Mouse (Mus musculus) lung, embryonic 14.5 days (tissue): ENCODE data around the gene Hhatl. TPM values are rescaled to one million over a fixed set of nuclear protein-coding genes. Genes with fewer than 3 reads are reported as not detected.

ENCODE experiments used
- ATAC-seq: fragments of 200-750 bp; cut with Nextera tagmentation; 2 replicates; pipeline ENCODE4 v1.8.0; 2017; ENCODE audit warnings: mild to moderate bottlenecking, moderate TSS enrichment, moderate library complexity; ENCODE audit not compliant: insufficient read depth
- DNase-seq: peaks from one replicate; pipeline ENCODE4 v3.0.0-alpha.2; 2015
- H3K27ac ChIP-seq: fragments of 300-500 bp; sonication (generic); 2 replicates; pipeline ENCODE4 v1.5.1; 2014; ENCODE audit warnings: low read depth, mild to moderate bottlenecking, moderate library complexity
- H3K27me3 ChIP-seq: fragments of 300-500 bp; sonication (generic); 2 replicates; pipeline ENCODE4 v1.6.1; 2014; ENCODE audit warnings: low read length, control low read depth; ENCODE audit not compliant: insufficient read depth
- H3K36me3 ChIP-seq: fragments of 300-500 bp; sonication (generic); 2 replicates; pipeline ENCODE4 v1.6.1; 2014; ENCODE audit warnings: control low read depth; ENCODE audit not compliant: insufficient read depth
- H3K4me1 ChIP-seq: fragments of 300-500 bp; sonication (generic); 2 replicates; pipeline ENCODE4 v1.6.1; 2014; ENCODE audit warnings: antibody characterized with exemption, control low read depth; ENCODE audit not compliant: insufficient read depth
- H3K4me2 ChIP-seq: fragments of 300-500 bp; sonication (generic); 2 replicates; pipeline ENCODE4 v1.6.1; 2014; ENCODE audit warnings: mild to moderate bottlenecking
- H3K4me3 ChIP-seq: fragments of 300-500 bp; sonication (generic); 2 replicates; pipeline ENCODE4 v1.5.1; 2014; ENCODE audit warnings: low read depth, low read length
- H3K9ac ChIP-seq: fragments of 300-500 bp; sonication (generic); 2 replicates; pipeline ENCODE4 v1.6.1; 2014
- H3K9me3 ChIP-seq: fragments of 300-500 bp; sonication (generic); 2 replicates; pipeline ENCODE4 v1.6.1; 2016; ENCODE audit warnings: low read depth, low read length, control low read depth
- CTCF ChIP-seq: IDR thresholded peaks from 2 replicates; pipeline ENCODE4 v1.5.1; 2016; ENCODE audit warnings: antibody characterized with exemption, low read depth
- WGBS: fragments of 180-500 bp; shearing (Covaris S2); extraction: QIAGEN DNeasy Blood & Tissue Kit; methylation state at CpG from one replicate; pipeline ENCODE4 v1.1.7; 2014; 5-methylcytosine and 5-hydroxymethylcytosine counted together
- polyA plus RNA-seq: library from polyadenylated mRNA; unstranded; fragments of >200 nt; fragmentation: Nextera tagmentation; extraction: Ambion mirVana; gene quantifications from 2 replicates; pipeline ENCODE4 v1.2.1, GENCODE M21; 2014

Gene Hhatl
- polyA plus RNA-seq, 1 experiment from 2014 or later, result 0.34 TPM

DNA sequence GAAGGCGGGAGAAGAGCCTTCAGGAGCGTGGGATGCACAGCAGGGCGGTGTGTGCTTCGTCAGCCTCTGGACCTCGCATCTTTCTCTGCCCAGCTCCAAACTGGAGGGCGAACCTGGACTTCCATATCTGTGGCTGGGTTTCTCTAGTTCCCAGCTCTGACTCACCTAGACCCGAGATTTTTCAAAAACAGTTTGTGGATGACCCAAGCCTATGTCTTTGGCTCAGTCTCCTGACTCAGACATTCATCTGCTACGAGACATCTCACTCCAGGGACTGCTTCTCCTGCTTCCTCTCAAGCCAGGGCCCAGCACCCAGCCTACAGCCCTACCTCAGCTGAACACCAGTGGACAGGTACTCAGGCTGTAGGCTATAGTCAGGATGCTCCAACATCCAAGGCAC is 7.0 kb downstream of the Hhatl start:
- DNase-seq (no peak), ATAC-seq (no peak)
- 72% methylated on average over 8 of the region's 8 CpGs for WGBS
- H3K9ac ChIP-seq, result no peak overlapping the region
- TF ChIP-seq CTCF, result no peak
- no peak overlapping the region for H3K4me2 ChIP-seq
- no peaks in the 10 kb centered on the region for H3K9me3 ChIP-seq
- H3K36me3 ChIP-seq, result no peaks in the 10 kb centered on the region
- H3K4me1 ChIP-seq, result no peaks in the 10 kb centered on the region
- H3K4me3 ChIP-seq, result no peak overlapping the region
- no peak overlapping the region for H3K27ac ChIP-seq
- H3K27me3 ChIP-seq, result no peaks in the 10 kb centered on the region; the same call in 1 of the 2 replicates

DNA sequence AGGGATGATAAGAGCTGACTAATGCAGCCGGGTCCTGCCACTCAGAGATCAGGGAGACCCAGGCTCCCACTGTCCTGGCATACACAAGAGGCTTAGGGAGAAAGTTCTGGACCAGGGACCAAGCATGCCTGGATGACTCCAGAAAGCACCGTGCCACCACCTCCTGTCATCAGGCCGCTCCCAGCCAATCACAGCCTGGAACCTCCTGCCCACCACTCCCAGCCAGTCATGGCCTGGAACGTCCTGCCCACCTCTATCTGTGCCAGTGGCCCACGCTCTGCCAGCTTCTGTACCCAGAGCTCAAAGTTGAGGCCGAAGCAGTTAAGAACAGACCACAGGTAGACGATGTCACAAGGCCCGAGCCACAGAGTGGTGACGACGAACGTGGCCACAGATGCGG is 7.5 kb downstream of the Hhatl start:
- no peak for TF ChIP-seq CTCF
- Histone ChIP-seq H3K9me3 (no peaks in the 10 kb centered on the region), H3K36me3 (no peaks in the 10 kb centered on the region), H3K4me2 (no peak overlapping the region), H3K27me3 (no peaks in the 10 kb centered on the region; the same call in 1 of the 2 replicates), H3K27ac (no peak overlapping the region), H3K4me1 (no peaks in the 10 kb centered on the region), H3K4me3 (no peak overlapping the region), H3K9ac (no peak overlapping the region)
- 80% methylated on average over 12 of the region's 12 CpGs for WGBS
- ATAC-seq, result no peak
- DNase-seq, result no peak

DNA sequence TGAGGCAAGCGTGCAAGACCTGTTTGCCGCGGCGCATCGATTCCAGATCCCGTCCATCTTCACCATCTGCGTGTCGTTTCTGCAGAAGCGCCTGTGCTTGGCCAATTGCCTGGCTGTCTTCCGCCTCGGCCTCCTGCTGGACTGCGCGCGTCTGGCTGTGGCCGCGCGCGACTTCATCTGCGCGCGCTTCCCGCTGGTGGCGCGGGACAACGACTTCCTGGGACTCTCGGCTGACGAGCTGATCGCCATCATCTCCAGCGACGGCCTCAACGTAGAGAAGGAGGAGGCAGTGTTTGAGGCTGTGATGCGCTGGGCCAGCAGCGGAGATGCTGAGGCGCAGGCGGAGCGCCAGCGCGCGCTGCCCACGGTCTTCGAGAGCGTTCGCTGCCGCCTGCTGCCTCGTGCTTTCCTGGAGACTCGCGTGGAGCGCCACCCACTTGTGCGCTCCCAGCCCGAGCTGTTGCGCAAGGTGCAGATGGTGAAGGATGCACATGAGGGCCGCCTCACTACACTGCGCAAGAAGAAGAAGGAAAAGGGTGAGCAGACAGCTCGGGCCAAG is 14.2 kb downstream of the Hhatl start:
- 9% methylated on average over 54 of the region's 54 CpGs for WGBS
- H3K27me3 ChIP-seq, result peaks cover 30% of the 10 kb centered on the region
- ATAC-seq (peak; percentile 56; the same call in 1 of the 2 replicates), DNase-seq (peak; percentile 80)
- peak overlapping the region; percentile 31 for H3K4me3 ChIP-seq
- no peaks in the 10 kb centered on the region for H3K9me3 ChIP-seq
- TF ChIP-seq CTCF, result peak; percentile 16; the same call in 1 of the 2 replicates
- no peaks in the 10 kb centered on the region for H3K36me3 ChIP-seq
- peak overlapping the region; percentile 67 for H3K4me2 ChIP-seq
- H3K9ac ChIP-seq, result no peak overlapping the region; the same call in 1 of the 2 replicates
- no peak overlapping the region for H3K27ac ChIP-seq
- H3K4me1 ChIP-seq, result 0 out of 2 replicates have a peak, but pooled peaks cover 5% of the 10 kb centered on the region

DNA sequence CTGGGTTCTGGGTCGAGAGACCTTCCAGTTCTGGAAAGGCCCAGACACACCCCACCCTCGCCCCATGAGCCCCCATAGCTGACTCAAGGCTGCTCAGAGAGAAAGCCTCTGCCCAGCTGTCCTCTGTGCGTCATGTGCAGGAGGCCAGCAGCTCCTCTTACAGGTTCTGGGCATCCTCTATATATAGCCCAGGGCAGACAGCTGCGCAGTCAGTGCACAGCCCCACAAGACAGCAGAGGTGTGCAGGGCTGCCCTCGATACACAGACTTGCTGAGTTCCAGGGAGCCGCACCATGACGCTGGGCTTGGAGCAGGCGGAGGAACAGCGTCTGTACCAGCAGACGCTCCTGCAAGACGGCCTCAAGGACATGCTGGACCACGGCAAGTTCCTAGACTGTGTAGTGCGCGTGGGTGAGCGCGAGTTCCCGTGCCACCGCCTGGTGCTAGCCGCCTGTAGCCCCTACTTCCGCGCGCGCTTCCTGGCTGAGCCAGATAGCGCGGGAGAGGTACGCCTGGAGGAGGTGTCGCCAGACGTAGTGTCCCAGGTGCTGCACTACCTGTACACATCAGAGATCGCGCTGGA is 14.7 kb downstream of the Hhatl start, which contains the start of gene Klhl40:
TSS of gene Klhl40 (plus strand) at position 124 of the 582 bp plus-strand sequence.
- H3K4me1 ChIP-seq, result 0 out of 2 replicates have a peak, but pooled peaks cover 5% of the 10 kb centered on the region
- peak within 1 kb of the TSS; percentile 67 for H3K4me2 ChIP-seq
- DNase-seq (no peak), ATAC-seq (peak; percentile 61; the same call in 1 of the 2 replicates)
- no peaks in the 10 kb centered on the region for H3K36me3 ChIP-seq
- H3K4me3 ChIP-seq, result peak within 1 kb of the TSS; percentile 31
- no peak for TF ChIP-seq CTCF
- H3K27me3 ChIP-seq, result peaks cover 30% of the 10 kb centered on the region
- no peak within 1 kb of the TSS for H3K27ac ChIP-seq
- no peaks in the 10 kb centered on the region for H3K9me3 ChIP-seq
- H3K9ac ChIP-seq, result no peak within 1 kb of the TSS; the same call in 1 of the 2 replicates
- 14% methylated on average over 30 of the region's 30 CpGs for WGBS

DNA sequence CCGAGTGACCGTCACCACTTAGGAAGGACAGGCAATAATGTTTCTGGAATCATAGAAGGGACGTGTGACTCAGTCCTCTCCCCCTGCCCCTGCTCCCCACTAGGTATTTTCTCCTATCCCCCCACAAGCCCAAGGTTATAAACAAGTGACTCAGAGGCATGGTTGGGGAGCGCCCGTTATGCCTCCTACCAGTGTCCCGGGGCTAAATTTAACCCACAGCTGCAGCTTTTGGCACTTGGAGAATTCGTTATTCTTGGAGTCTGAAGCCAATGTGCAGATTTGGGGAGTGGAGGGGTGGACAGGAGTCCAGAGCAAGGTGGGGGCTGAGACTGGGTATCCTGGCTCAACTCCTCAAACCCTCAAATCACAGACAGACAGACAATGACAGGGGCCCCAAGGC is 15.8 kb downstream of the Hhatl start:
- H3K4me2 ChIP-seq, result no peak overlapping the region
- H3K4me1 ChIP-seq, result 0 out of 2 replicates have a peak, but pooled peaks cover 5% of the 10 kb centered on the region
- no peaks in the 10 kb centered on the region for H3K9me3 ChIP-seq
- peaks cover 30% of the 10 kb centered on the region for H3K27me3 ChIP-seq
- H3K4me3 ChIP-seq, result no peak overlapping the region
- WGBS, result 73% methylated on average over 7 of the region's 7 CpGs
- no peak for DNase-seq
- ATAC-seq, result no peak
- no peak for TF ChIP-seq CTCF
- H3K27ac ChIP-seq, result no peak overlapping the region
- no peaks in the 10 kb centered on the region for H3K36me3 ChIP-seq
- H3K9ac ChIP-seq, result no peak overlapping the region

DNA sequence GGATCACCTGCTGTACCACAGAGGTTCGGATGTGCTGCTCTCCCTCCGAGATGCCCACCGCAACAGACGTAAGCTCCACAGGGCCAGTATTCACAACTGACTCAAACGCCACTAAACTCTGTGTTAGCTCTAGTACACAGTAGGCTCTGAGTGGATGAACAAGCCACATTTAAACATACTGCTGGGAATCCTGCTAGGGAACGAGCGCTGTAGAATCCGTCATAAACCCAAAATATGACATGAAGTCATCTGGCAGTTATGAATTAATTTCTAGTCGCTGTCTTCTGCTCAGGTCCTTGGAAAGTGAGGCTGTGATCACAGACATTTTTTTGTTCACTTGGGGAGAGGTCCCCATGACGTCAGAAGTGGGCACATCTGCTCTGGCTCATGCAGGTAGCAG is 16.4 kb downstream of the Hhatl start:
- no peak for TF ChIP-seq CTCF
- no peak overlapping the region for H3K27ac ChIP-seq
- 0 out of 2 replicates have a peak, but pooled peaks cover 5% of the 10 kb centered on the region for H3K4me1 ChIP-seq
- H3K4me2 ChIP-seq, result no peak overlapping the region
- no peaks in the 10 kb centered on the region for H3K36me3 ChIP-seq
- peaks cover 30% of the 10 kb centered on the region for H3K27me3 ChIP-seq
- no peak for ATAC-seq
- no peak overlapping the region for H3K9ac ChIP-seq
- no peaks in the 10 kb centered on the region for H3K9me3 ChIP-seq
- no peak for DNase-seq
- no peak overlapping the region for H3K4me3 ChIP-seq
- 79% methylated on average over 10 of the region's 10 CpGs for WGBS

DNA sequence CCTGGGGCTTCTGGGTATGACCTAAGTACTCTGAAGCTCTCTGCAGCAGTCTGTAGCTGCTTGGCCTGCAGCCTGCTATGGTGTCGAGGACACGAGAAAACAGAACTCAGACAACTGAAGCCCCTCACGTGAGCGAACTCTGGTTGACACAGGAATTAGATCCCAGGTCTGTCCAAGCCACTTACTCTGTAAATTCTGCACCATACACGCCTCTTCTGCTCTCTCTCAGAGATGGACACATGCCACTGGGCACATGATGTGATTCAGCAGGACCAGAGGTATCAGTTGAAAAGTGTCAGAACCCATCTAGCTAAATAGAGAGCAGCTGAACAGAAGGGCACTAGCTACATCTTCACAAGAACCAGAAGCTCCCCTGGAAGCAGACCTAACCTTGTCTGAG is 19.9 kb downstream of the Hhatl start:
- Histone ChIP-seq H3K4me1 (no peaks in the 10 kb centered on the region), H3K36me3 (peaks cover 20% of the 10 kb centered on the region), H3K9me3 (no peaks in the 10 kb centered on the region), H3K27me3 (peaks cover 10% of the 10 kb centered on the region; the same call in 1 of the 2 replicates), H3K27ac (no peak overlapping the region), H3K4me3 (no peak overlapping the region), H3K4me2 (no peak overlapping the region), H3K9ac (no peak overlapping the region)
- 45% methylated on average over 5 of the region's 5 CpGs for WGBS
- DNase-seq, result no peak
- no peak for ATAC-seq
- no peak for TF ChIP-seq CTCF
